Mouse (Mus musculus): ENCODE data around the gene Pan3.

The Pan3 gene

GRCm38 (mm10) chr5:147430936-147431839, 1.2 kb downstream of the Pan3 start:
- peak; percentile 69 for DNase-seq (ENCODE audit: extremely low spot score)

GRCm38 (mm10) chr5:147432927-147433326, 3.0 kb downstream of the Pan3 start:
- no peak for DNase-seq (ENCODE audit: extremely low spot score)

GRCm38 (mm10) chr5:147435224-147435623, 5.3 kb downstream of the Pan3 start:
- no peak for DNase-seq (ENCODE audit: extremely low spot score)

GRCm38 (mm10) chr5:147435751-147436150, 5.8 kb downstream of the Pan3 start:
- DNase-seq (ENCODE audit: extremely low spot score) = no peak

GRCm38 (mm10) chr5:147436491-147436890, 6.5 kb downstream of the Pan3 start:
- no peak for DNase-seq (ENCODE audit: extremely low spot score)

GRCm38 (mm10) chr5:147440996-147441507, 11.1 kb downstream of the Pan3 start:
- no peak for DNase-seq (ENCODE audit: extremely low spot score)

GRCm38 (mm10) chr5:147441979-147442378, 12.0 kb downstream of the Pan3 start:
- no peak for DNase-seq (ENCODE audit: extremely low spot score)

GRCm38 (mm10) chr5:147442741-147443140, 12.8 kb downstream of the Pan3 start:
- no peak for DNase-seq (ENCODE audit: extremely low spot score)

GRCm38 (mm10) chr5:147444298-147444697, 14.3 kb downstream of the Pan3 start:
- no peak for DNase-seq (ENCODE audit: extremely low spot score)

- DNase-seq (ENCODE audit: extremely low spot score) = no peak
These were observed 14.8 kb downstream of the Pan3 start for GRCm38 (mm10) chr5:147444757-147445156.

GRCm38 (mm10) chr5:147445252-147445651, 15.3 kb downstream of the Pan3 start:
- no peak for DNase-seq (ENCODE audit: extremely low spot score)

- no peak for DNase-seq (ENCODE audit: extremely low spot score)
These were observed 18.6 kb downstream of the Pan3 start for GRCm38 (mm10) chr5:147448526-147448925.

GRCm38 (mm10) chr5:147448933-147449332, 19.0 kb downstream of the Pan3 start:
- no peak for DNase-seq (ENCODE audit: extremely low spot score)

- DNase-seq (ENCODE audit: extremely low spot score) = no peak
These were observed 26.5 kb downstream of the Pan3 start for GRCm38 (mm10) chr5:147456491-147456890.

GRCm38 (mm10) chr5:147459821-147460567, 30.0 kb downstream of the Pan3 start:
- no peak for DNase-seq (ENCODE audit: extremely low spot score)

- DNase-seq (ENCODE audit: extremely low spot score) = no peak
These were observed 33.3 kb downstream of the Pan3 start for GRCm38 (mm10) chr5:147463251-147463650.

- DNase-seq (ENCODE audit: extremely low spot score) = no peak
These were observed 36.4 kb downstream of the Pan3 start for GRCm38 (mm10) chr5:147466361-147466760.

- DNase-seq (ENCODE audit: extremely low spot score) = no peak
These were observed 41.2 kb downstream of the Pan3 start for GRCm38 (mm10) chr5:147471163-147471562.

- DNase-seq (ENCODE audit: extremely low spot score) = no peak
These were observed 43.1 kb downstream of the Pan3 start for GRCm38 (mm10) chr5:147473071-147473470.

GRCm38 (mm10) chr5:147473856-147474255, 43.9 kb downstream of the Pan3 start:
- no peak for DNase-seq (ENCODE audit: extremely low spot score)

GRCm38 (mm10) chr5:147476109-147476508, 46.1 kb downstream of the Pan3 start:
- DNase-seq (ENCODE audit: extremely low spot score) = no peak

- DNase-seq (ENCODE audit: extremely low spot score) = no peak
These were observed 47.1 kb downstream of the Pan3 start for GRCm38 (mm10) chr5:147477106-147477505.

- DNase-seq (ENCODE audit: extremely low spot score) = no peak
These were observed 49.4 kb downstream of the Pan3 start for GRCm38 (mm10) chr5:147479341-147479740.
